Mouse (Mus musculus): Measurements from ENCODE around the gene Lgals2. TPM values are rescaled to one million over a fixed set of nuclear protein-coding genes. Genes with fewer than 3 reads are reported as not detected.

Gene Lgals2
- polyA plus RNA-seq, 1 experiment from 2014 or later = 3.4 TPM

- 3% methylated on average over 20 of the region's 20 CpGs for WGBS (ENCODE audit: insufficient replicate concordance)
- no peak for ATAC-seq
- H3K4me1 ChIP-seq (ENCODE audit: insufficient read depth) = peaks cover 65% of the 10 kb centered on the region
Measured at GRCm38 (mm10) chr15:78899409-78899739, 44.0 kb upstream of the Lgals2 start, which contains the start of gene Gm49510. Gene Gm49510 (plus strand): TSS chr15:78899667.

GRCm38 (mm10) chr15:78898507-78899001 is 43.2 kb upstream of the Lgals2 start:
- H3K9me3 ChIP-seq (ENCODE audit: low read length) = no peaks in the 10 kb centered on the region
- WGBS (ENCODE audit: insufficient replicate concordance) = 31% methylated on average over 6 of the region's 6 CpGs
- peak overlapping the region; percentile 83; the same call in 1 of the 2 replicates for H3K4me3 ChIP-seq (ENCODE audit: low read depth, low read length)
- peak overlapping the region; percentile 46 for H3K9ac ChIP-seq (replicated peaks)
- DNase-seq (no peak), ATAC-seq (no peak)
- peak overlapping the region; percentile 99 for H3K4me2 ChIP-seq (ENCODE audit: low read depth, low read length)
- no peaks in the 10 kb centered on the region for H3K27me3 ChIP-seq (ENCODE audit: insufficient read depth, low read length)
- H3K27ac ChIP-seq (ENCODE audit: low read depth) = peak overlapping the region; percentile 84
- peak; percentile 16; the same call in 1 of the 2 replicates for TF ChIP-seq EP300 (IDR thresholded peaks at IDR 0.05; ENCODE audit: low read depth)
- no peak for TF ChIP-seq CTCF (IDR thresholded peaks at IDR 0.05; ENCODE audit: low read depth)
- H3K36me3 ChIP-seq (replicated peaks; ENCODE audit: insufficient read depth, low read length) = peaks cover 13% of the 10 kb centered on the region
- peaks cover 73% of the 10 kb centered on the region for H3K4me1 ChIP-seq (ENCODE audit: insufficient read depth)

More at GRCm38 (mm10) chr15:78899409-78899739, 44.0 kb upstream of the Lgals2 start, which contains the start of gene Gm49510:
- Histone ChIP-seq H3K4me3 (ENCODE audit: low read depth, low read length) (peak within 1 kb of the TSS; percentile 83), H3K27ac (ENCODE audit: low read depth) (peak within 1 kb of the TSS; percentile 84), H3K36me3 (replicated peaks; ENCODE audit: insufficient read depth, low read length) (peaks cover 12% of the 10 kb centered on the region; the same call in 1 of the 2 replicates), H3K9me3 (ENCODE audit: low read length) (no peaks in the 10 kb centered on the region), H3K9ac (replicated peaks) (peak within 1 kb of the TSS; percentile 82), H3K27me3 (ENCODE audit: insufficient read depth, low read length) (no peaks in the 10 kb centered on the region), H3K4me2 (ENCODE audit: low read depth, low read length) (peak within 1 kb of the TSS; percentile 99)
- TF ChIP-seq EP300 (IDR thresholded peaks at IDR 0.05; ENCODE audit: low read depth) (no peak), CTCF (IDR thresholded peaks at IDR 0.05; ENCODE audit: low read depth) (no peak)
- DNase-seq = no peak

- DNase-seq (peak; percentile 50), ATAC-seq (no peak)
- Histone ChIP-seq H3K9me3 (ENCODE audit: low read length) (no peaks in the 10 kb centered on the region), H3K4me3 (ENCODE audit: low read depth, low read length) (no peak overlapping the region), H3K4me2 (ENCODE audit: low read depth, low read length) (peak overlapping the region; percentile 20), H3K27me3 (ENCODE audit: insufficient read depth, low read length) (no peaks in the 10 kb centered on the region), H3K36me3 (replicated peaks; ENCODE audit: insufficient read depth, low read length) (peaks cover 15% of the 10 kb centered on the region), H3K4me1 (ENCODE audit: insufficient read depth) (peaks cover 73% of the 10 kb centered on the region), H3K9ac (replicated peaks) (no peak overlapping the region), H3K27ac (ENCODE audit: low read depth) (peak overlapping the region; percentile 2; the same call in 1 of the 2 replicates)
- 57% methylated on average over 4 of the region's 4 CpGs for WGBS (ENCODE audit: insufficient replicate concordance)
- no peak for TF ChIP-seq EP300 (IDR thresholded peaks at IDR 0.05; ENCODE audit: low read depth)
Measured at GRCm38 (mm10) chr15:78897488-78897887, 42.2 kb upstream of the Lgals2 start.

- Histone ChIP-seq H3K4me1 (ENCODE audit: insufficient read depth) (peaks cover 70% of the 10 kb centered on the region), H3K9me3 (ENCODE audit: low read length) (no peaks in the 10 kb centered on the region), H3K27me3 (ENCODE audit: insufficient read depth, low read length) (no peaks in the 10 kb centered on the region), H3K4me3 (ENCODE audit: low read depth, low read length) (no peak overlapping the region), H3K27ac (ENCODE audit: low read depth) (peak overlapping the region; percentile 49; the same call in 1 of the 2 replicates), H3K36me3 (replicated peaks; ENCODE audit: insufficient read depth, low read length) (peaks cover 19% of the 10 kb centered on the region), H3K9ac (replicated peaks) (0 out of 2 replicates have a peak overlapping the region, but pooled peaks have one; percentile 16), H3K4me2 (ENCODE audit: low read depth, low read length) (peak overlapping the region; percentile 27; the same call in 1 of the 2 replicates)
- peak; percentile 12; the same call in 1 of the 2 replicates for ATAC-seq
- WGBS (ENCODE audit: insufficient replicate concordance) = 58% methylated on average over 3 of the region's 3 CpGs
- TF ChIP-seq CTCF (IDR thresholded peaks at IDR 0.05; ENCODE audit: low read depth) (no peak), EP300 (IDR thresholded peaks at IDR 0.05; ENCODE audit: low read depth) (no peak)
- DNase-seq = peak; percentile 48
Measured at GRCm38 (mm10) chr15:78896149-78896548, 40.8 kb upstream of the Lgals2 start.

GRCm38 (mm10) chr15:78895741-78896140 is 40.4 kb upstream of the Lgals2 start:
- Histone ChIP-seq H3K27me3 (ENCODE audit: insufficient read depth, low read length) (no peaks in the 10 kb centered on the region), H3K9ac (replicated peaks) (0 out of 2 replicates have a peak overlapping the region, but pooled peaks have one; percentile 16), H3K4me3 (ENCODE audit: low read depth, low read length) (no peak overlapping the region), H3K36me3 (replicated peaks; ENCODE audit: insufficient read depth, low read length) (peaks cover 19% of the 10 kb centered on the region), H3K9me3 (ENCODE audit: low read length) (no peaks in the 10 kb centered on the region), H3K27ac (ENCODE audit: low read depth) (0 out of 2 replicates have a peak overlapping the region, but pooled peaks have one; percentile 49), H3K4me2 (ENCODE audit: low read depth, low read length) (peak overlapping the region; percentile 27; the same call in 1 of the 2 replicates), H3K4me1 (ENCODE audit: insufficient read depth) (peaks cover 66% of the 10 kb centered on the region)
- 30% methylated on average over 2 of the region's 2 CpGs for WGBS (ENCODE audit: insufficient replicate concordance)
- ATAC-seq (no peak), DNase-seq (peak; percentile 41)
- TF ChIP-seq CTCF (IDR thresholded peaks at IDR 0.05; ENCODE audit: low read depth) (no peak), EP300 (IDR thresholded peaks at IDR 0.05; ENCODE audit: low read depth) (no peak)

- peaks cover 21% of the 10 kb centered on the region for H3K36me3 ChIP-seq (replicated peaks; ENCODE audit: insufficient read depth, low read length)
- peak overlapping the region; percentile 55 for H3K4me2 ChIP-seq (ENCODE audit: low read depth, low read length)
- peak overlapping the region; percentile 26; the same call in 1 of the 2 replicates for H3K9ac ChIP-seq (replicated peaks)
- H3K27me3 ChIP-seq (ENCODE audit: insufficient read depth, low read length) = no peaks in the 10 kb centered on the region
- peak overlapping the region; percentile 72 for H3K27ac ChIP-seq (ENCODE audit: low read depth)
- no peaks in the 10 kb centered on the region for H3K9me3 ChIP-seq (ENCODE audit: low read length)
- peaks cover 57% of the 10 kb centered on the region for H3K4me1 ChIP-seq (ENCODE audit: insufficient read depth)
- H3K4me3 ChIP-seq (ENCODE audit: low read depth, low read length) = no peak overlapping the region
- WGBS (ENCODE audit: insufficient replicate concordance) = 40% methylated on average over 12 of the region's 13 CpGs
- ATAC-seq = peak; percentile 8; the same call in 1 of the 2 replicates
- TF ChIP-seq EP300 (IDR thresholded peaks at IDR 0.05; ENCODE audit: low read depth) (no peak), CTCF (IDR thresholded peaks at IDR 0.05; ENCODE audit: low read depth) (no peak)
- DNase-seq = peak; percentile 42
Measured at GRCm38 (mm10) chr15:78894726-78895125, 39.4 kb upstream of the Lgals2 start.
